Mouse (Mus musculus) liver, adult 2 months (tissue): ENCODE measurements around the gene Myo1a. TPM values are rescaled to one million over a fixed set of nuclear protein-coding genes. Genes with fewer than 3 reads are reported as not detected.
A peak's percentile ranks its signal among the peaks of the same experiment; 100 is the strongest.

Experiments
- DNase-seq: peaks from one replicate; pipeline ENCODE4 v3.0.0-alpha.2; 2011; ENCODE audit warnings: low read depth, low spot score; ENCODE audit errors: extremely low read depth
- H3K27ac ChIP-seq: fragments of 200-500 bp; replicated peaks from 2 replicates; pipeline ENCODE4 v1.5.1; 2012; ENCODE audit warnings: low read depth, mild to moderate bottlenecking, control low read depth, inconsistent platforms, low read length; ENCODE audit not compliant: insufficient read depth
- H3K27me3 ChIP-seq: fragments of 200-500 bp; 2 replicates; pipeline ENCODE4 v1.6.1; 2012; ENCODE audit warnings: mild to moderate bottlenecking, moderate library complexity, low read length, inconsistent platforms; ENCODE audit not compliant: control insufficient read depth, insufficient read depth
- H3K36me3 ChIP-seq: fragments of 200-500 bp; 2 replicates; pipeline ENCODE4 v1.6.1; 2012; ENCODE audit warnings: low read length, inconsistent platforms; ENCODE audit not compliant: control insufficient read depth, insufficient read depth
- H3K4me1 ChIP-seq: fragments of 200-500 bp; 2 replicates; pipeline ENCODE4 v1.6.1; 2011; ENCODE audit warnings: low read length; ENCODE audit not compliant: control insufficient read depth, insufficient read depth
- H3K4me3 ChIP-seq: fragments of 200-500 bp; 2 replicates; pipeline ENCODE4 v1.5.1; 2011; ENCODE audit warnings: low read depth, mild to moderate bottlenecking, control low read depth, low read length, moderate library complexity; ENCODE audit not compliant: insufficient read depth
- H3K79me2 ChIP-seq: fragments of 200-500 bp; 2 replicates; pipeline ENCODE4 v1.6.1; 2012; ENCODE audit warnings: inconsistent platforms, mild to moderate bottlenecking, low read length, moderate library complexity; ENCODE audit not compliant: control insufficient read depth, insufficient read depth
- H3K9ac ChIP-seq: fragments of 200-500 bp; 2 replicates; pipeline ENCODE4 v1.6.1; 2012; ENCODE audit warnings: low read depth, mild to moderate bottlenecking, control low read depth, inconsistent platforms, low read length
- CTCF ChIP-seq: fragments of 200-500 bp; IDR thresholded peaks from 2 replicates; pipeline ENCODE4 v1.5.1; 2011; ENCODE audit warnings: low read depth, low read length, control low read depth
- POLR2A ChIP-seq: fragments of 200-500 bp; IDR thresholded peaks from 2 replicates; pipeline ENCODE4 v1.6.1; 2011; ENCODE audit warnings: low read length, control low read depth; ENCODE audit not compliant: insufficient read depth; ENCODE audit errors: extremely low read depth
- WGBS: fragments of 180-500 bp; shearing (Covaris S2); methylation state at CpG from one replicate; pipeline ENCODE4 v1.1.7; 2018; 5-methylcytosine and 5-hydroxymethylcytosine counted together
- polyA plus RNA-seq: library from polyadenylated mRNA; depleted of rRNA; stranded (reverse); fragments of >200 nt; gene quantifications from 2 replicates; pipeline ENCODE4 v1.2.3, GENCODE M21; 2012
- total RNA-seq: library from RNA; depleted of rRNA; stranded (reverse); fragments of >200 nt; gene quantifications from 2 replicates; pipeline ENCODE4 v1.2.3, GENCODE M21; 2014

Gene Myo1a
- total and polyA plus RNA-seq, 2 experiments = 0.02 to 0.18 TPM

DNA sequence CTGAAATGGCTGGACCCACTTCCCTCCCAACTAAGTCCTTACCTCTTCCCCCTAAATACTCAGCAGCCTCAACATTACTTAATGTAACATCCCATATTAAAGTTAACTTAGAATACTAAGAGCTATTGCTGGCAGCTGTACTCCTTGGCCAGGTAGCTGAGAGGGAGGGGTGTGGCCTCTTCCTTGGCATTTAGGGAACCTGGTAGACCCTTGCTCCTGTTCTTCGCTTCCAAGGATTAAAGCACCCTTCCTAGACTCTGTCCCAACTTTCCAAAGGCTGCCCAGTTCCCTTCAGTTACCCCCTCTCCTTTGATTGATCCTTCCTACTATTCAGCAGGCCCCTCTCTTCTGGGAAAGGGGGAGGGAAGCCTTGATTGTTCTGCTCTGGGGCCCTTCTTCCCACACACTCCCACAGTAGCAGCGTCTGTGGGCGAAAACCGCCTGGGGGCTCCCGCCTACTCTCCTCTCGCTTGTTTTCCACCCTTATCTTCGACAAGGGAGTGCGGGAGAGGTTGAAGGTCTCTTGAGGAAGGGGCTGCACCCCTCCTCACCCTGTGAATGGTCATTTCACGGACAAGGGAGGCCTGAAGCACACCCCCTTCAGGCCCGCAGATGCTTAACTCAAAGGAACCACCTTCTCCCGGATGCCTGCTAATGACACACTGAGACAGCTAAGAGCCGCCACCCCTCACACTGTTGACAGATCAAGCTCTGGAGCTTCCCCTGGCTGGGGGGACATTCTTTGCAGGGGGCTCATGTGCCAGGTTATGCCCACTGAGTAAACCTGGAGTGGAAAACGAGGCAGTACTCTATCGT, 39.4 kb upstream of the Myo1a start:
- Histone ChIP-seq H3K4me1 (peaks cover 18% of the 10 kb centered on the region), H3K4me3 (peak overlapping the region; percentile 86), H3K27ac (peak overlapping the region; percentile 86), H3K9ac (peak overlapping the region; percentile 92), H3K36me3 (peaks cover 2% of the 10 kb centered on the region; the same call in 1 of the 2 replicates), H3K27me3 (no peaks in the 10 kb centered on the region), H3K79me2 (peaks cover 9% of the 10 kb centered on the region; the same call in 1 of the 2 replicates)
- 6% methylated on average over 14 of the region's 14 CpGs for WGBS
- DNase-seq = no peak
- no peak for TF ChIP-seq POLR2A
- TF ChIP-seq CTCF = no peak

DNA sequence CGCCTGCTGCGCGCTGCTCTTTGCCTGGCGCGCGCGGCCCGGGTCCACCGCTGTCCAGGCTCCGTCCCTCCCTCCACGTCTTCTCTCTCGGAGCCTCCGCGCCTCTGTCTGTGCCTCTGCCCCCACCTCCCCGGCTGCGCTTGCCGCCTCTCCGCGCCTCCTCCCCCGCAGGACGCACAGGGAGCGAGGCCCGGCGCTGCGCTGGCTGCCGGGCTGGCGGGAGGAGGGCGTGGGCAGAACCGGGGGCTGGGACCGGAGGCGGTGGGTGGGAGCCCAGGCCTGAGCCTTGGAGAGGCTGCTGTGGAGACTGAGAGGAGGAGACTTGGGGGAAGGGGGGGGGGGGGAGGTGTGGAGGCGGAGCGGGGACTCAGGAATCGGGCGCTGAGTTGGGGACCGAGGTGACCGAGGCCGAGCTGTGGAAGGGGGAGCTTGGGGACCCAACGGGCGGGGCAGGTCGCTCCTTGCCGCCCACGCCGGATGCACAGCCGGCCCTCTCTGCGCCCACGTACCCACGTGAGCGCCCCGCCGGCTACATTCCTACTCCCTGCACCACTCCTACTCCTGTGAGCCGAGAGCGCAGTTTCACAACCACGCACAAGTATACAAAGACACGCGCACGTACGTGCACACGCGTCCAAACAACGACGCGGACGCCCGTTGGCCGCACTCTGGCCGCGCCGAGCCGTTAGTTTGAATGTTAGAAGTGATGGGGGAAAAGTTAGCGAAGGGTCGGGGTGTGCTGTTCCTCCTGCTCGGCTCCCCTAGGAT, 38.3 kb upstream of the Myo1a start, which contains the start of gene Nemp1:
Gene Nemp1 (plus strand): TSS at position 401 of the 768 bp plus-strand sequence.
- peaks cover 18% of the 10 kb centered on the region for H3K4me1 ChIP-seq
- no peak for TF ChIP-seq CTCF
- peak; percentile 70; the same call in 1 of the 2 replicates for TF ChIP-seq POLR2A

DNA sequence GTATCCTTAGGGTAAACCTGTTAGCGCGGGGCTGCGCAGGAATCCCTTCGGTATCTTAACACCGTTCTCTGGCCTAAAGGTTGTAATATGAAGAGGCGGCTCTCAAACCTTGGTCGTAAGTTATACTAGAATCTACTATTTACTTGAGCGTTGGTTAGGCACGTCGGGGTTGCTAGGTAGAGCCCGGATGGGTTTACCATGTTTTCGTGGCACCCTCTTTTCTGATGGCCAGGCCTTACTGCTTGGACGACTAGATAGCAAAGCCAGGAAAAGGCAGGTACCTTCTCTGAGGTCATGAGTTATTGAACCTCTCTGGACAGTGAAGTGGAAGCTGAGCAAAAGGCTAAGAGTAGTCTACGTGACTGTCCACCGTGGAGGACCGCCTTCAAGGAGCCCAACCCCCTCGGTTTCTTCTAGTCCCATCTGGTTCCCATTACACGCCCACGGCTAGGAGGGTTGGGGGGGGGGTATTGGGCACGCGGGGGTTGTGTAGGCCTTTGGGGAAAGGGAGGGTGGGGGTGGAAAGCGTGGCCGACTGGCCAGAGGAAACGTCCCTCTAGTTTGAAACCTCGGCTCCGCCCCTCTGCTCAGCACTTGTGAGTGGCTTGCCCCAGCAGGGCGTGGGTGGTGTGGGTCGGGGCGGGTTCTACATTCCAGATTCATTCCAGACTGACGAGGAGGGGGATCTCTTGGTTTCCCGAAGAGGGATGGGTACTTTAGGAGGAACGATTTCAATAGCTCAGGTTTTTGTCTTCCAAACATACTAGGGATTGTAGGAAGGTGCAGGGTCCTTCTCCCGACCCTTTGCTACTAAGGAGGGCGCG, 37.5 kb upstream of the Myo1a start:
- Histone ChIP-seq H3K4me3 (peak overlapping the region; percentile 86), H3K27me3 (no peaks in the 10 kb centered on the region), H3K9ac (peak overlapping the region; percentile 91), H3K36me3 (peaks cover 2% of the 10 kb centered on the region; the same call in 1 of the 2 replicates), H3K4me1 (peaks cover 17% of the 10 kb centered on the region), H3K27ac (peak overlapping the region; percentile 94), H3K79me2 (peaks cover 9% of the 10 kb centered on the region; the same call in 1 of the 2 replicates)
- DNase-seq = peak; percentile 83
- TF ChIP-seq POLR2A (peak; percentile 56; the same call in 1 of the 2 replicates), CTCF (no peak)
- under 1% methylated on average over 35 of the region's 35 CpGs for WGBS

More for the DNA sequence above, 38.3 kb upstream of the Myo1a start, which contains the start of gene Nemp1:
- peak within 1 kb of the TSS; percentile 86 for H3K4me3 ChIP-seq
- DNase-seq = peak; percentile 81
- peak within 1 kb of the TSS; percentile 92 for H3K9ac ChIP-seq
- H3K27me3 ChIP-seq = no peaks in the 10 kb centered on the region
- under 1% methylated on average over 72 of the region's 73 CpGs for WGBS
- peak within 1 kb of the TSS; percentile 94 for H3K27ac ChIP-seq
- H3K79me2 ChIP-seq = peaks cover 9% of the 10 kb centered on the region; the same call in 1 of the 2 replicates
- peaks cover 2% of the 10 kb centered on the region; the same call in 1 of the 2 replicates for H3K36me3 ChIP-seq

DNA sequence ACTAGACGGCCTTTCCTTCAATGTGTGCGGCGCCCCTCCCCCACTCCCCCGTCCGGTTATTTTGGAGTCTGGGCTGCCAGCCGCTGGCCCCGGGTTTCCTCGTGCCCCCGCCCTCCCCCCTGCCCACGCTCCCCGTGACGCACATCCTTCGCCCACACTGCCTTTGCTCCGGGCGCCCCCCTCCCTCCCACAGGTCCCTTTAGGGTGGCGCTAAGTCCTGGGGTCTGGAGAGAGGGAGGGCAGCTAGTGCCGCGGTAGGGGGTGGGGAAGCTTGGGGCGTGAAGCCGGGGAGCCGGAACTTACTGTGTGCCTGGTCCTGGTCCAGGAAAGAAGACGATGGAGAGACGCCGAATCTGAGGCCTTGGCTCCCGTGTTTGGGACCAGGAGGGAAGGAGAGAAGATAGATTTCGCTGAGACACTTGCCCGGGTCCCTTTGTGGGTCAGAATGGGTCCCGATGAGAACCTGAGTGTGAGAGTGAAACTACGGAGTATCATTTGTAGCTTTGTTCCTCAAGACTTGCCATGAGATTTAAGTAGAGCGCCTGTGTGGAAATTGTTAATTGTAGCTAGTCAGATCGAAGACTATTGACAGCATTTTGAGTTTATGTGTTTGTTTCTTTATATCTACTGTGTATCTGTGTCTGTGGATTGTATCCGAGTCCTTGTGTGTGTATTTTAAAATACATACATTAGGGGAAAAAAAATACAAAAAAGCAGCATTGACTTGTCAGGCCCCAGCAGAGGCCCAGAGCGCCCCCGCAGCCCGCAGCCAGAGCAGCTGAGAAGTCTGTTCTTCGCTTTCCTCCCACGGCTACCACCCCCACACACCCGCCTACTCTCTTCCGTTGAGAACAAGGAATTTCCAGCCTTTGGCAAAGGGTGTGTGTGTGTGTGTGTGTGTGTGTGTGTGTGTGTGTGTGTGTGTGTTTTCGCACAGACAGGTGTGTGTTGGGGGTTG, 36.6 kb upstream of the Myo1a start, which contains the start of gene Nab2:
Gene Nab2 (minus strand): TSS at position 476 of the 958 bp plus-strand sequence.
- peak; percentile 51 for DNase-seq
- Histone ChIP-seq H3K27me3 (no peaks in the 10 kb centered on the region), H3K9ac (peak within 1 kb of the TSS; percentile 91), H3K4me1 (peaks cover 11% of the 10 kb centered on the region), H3K27ac (peak within 1 kb of the TSS; percentile 94), H3K79me2 (peaks cover 9% of the 10 kb centered on the region; the same call in 1 of the 2 replicates), H3K36me3 (peaks cover 2% of the 10 kb centered on the region; the same call in 1 of the 2 replicates), H3K4me3 (peak within 1 kb of the TSS; percentile 86)
- TF ChIP-seq POLR2A (no peak), CTCF (no peak)
- WGBS = 5% methylated on average over 40 of the region's 40 CpGs
